In the genomic region with DNA sequence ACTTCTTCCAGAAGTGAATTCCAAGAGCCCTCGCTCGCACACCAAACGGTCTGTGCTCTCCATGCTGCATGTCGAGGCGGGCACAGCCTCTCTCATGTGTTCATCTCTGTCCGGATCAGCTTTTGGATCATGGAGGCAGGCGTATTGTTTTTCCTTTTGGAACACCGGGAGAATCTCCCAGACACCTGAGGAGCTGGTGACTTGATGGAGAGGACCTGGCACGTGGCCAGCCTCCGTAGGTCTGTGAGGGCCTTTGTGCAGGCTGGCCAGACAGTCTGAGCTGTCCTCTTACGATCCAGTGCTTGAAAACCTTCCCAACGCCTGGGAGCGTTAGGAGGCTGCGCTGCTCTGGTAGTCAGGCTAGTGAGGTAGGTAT, we compare ENCODE assay signal across 1 mouse cellular context.
TF ChIP-seq lines count a peak whose summit lies in the region.

No protein-coding gene starts in this region.

TF ChIP-seq in CH12.LX, 34 proteins besides CTCF, POLR2A, EP300 and RAD21:
- TF ChIP-seq NRF1 (IDR thresholded peaks at IDR 0.05; ENCODE audit: low read depth, low read length) (no peak), TBP (conservative IDR thresholded peaks at IDR 0.05; ENCODE audit: low read depth, low read length) (no peak), NELFE (IDR thresholded peaks at IDR 0.05; ENCODE audit: low read depth, low read length) (no peak), CHD1 (IDR thresholded peaks at IDR 0.05; ENCODE audit: low read depth, low read length) (no peak), USF2 (conservative IDR thresholded peaks at IDR 0.05; ENCODE audit: low read depth, low read length) (no peak), MXI1 (IDR thresholded peaks at IDR 0.05; ENCODE audit: low read depth, low read length) (no peak; the same call in 1 of the 2 replicates), JUN (IDR thresholded peaks at IDR 0.05; ENCODE audit: insufficient read depth, low read depth, low read length) (no peak), MAZ (IDR thresholded peaks at IDR 0.05; ENCODE audit: low read depth, low read length) (no peak), ZKSCAN1 (IDR thresholded peaks at IDR 0.05; ENCODE audit: borderline replicate concordance, low read depth, low read length) (no peak), BHLHE40 (IDR thresholded peaks at IDR 0.05; ENCODE audit: low read depth, low read length) (no peak), SIN3A (IDR thresholded peaks at IDR 0.05; ENCODE audit: low read length) (no peak), HCFC1 (IDR thresholded peaks at IDR 0.05; ENCODE audit: low read depth, low read length) (no peak), ETS1 (conservative IDR thresholded peaks at IDR 0.05; ENCODE audit: low read depth, low read length) (no peak), MAX (IDR thresholded peaks at IDR 0.05; ENCODE audit: low read length) (no peak)
